Mouse (Mus musculus): ENCODE results near the gene Ms4a10.

The Ms4a10 gene

DNA sequence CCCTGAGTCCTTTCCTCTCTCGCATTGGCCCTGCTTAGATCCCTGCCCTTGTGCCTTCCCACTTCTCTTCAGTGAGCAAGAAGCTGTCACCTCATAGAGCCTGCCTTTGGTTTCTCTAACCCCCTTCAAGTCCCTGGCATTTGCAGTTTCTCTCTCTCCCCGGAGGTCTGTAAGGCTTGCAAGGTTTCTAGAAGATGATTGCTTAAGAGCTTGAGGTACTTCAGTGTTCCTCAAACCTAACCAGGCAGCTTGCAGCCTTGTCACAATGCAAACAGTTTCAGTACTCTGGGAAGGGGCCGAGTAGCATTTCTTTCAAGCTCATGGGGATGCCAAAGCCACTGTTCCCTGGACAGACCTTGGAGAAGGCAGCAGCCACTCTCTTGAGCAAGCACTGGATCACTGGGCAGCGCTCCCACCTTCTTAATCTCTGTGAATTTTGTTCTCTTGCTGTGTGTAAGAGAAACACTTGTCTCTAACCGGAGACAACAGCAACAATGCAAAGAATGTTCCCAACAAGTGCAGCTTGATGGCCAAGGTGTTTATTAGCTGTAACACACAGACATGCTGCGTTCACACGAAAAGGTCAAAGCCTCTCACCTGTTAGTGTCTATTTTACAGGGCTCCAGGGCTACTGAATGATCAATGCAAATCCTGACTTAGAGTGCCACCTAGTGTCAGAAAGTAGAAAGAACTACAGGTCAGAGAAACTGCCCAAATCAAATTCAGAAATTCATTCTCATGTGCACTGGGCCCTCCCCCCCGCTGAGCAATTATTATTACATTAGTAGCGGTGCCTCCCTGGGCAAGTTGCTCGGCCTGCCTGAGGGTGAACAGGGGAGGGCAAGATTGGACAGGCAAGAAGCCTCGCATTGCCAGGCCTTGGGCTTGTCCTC, 15.1 kb downstream of the Ms4a10 start:
- peak; percentile 87 for DNase-seq (ENCODE audit: low spot score)

GRCm38 (mm10) chr19:10952021-10952939, 22.2 kb downstream of the Ms4a10 start:
- DNase-seq (ENCODE audit: low spot score): no peak

- no peak for DNase-seq (ENCODE audit: low spot score)
Measured at GRCm38 (mm10) chr19:10949558-10949957, 24.9 kb downstream of the Ms4a10 start.

DNA sequence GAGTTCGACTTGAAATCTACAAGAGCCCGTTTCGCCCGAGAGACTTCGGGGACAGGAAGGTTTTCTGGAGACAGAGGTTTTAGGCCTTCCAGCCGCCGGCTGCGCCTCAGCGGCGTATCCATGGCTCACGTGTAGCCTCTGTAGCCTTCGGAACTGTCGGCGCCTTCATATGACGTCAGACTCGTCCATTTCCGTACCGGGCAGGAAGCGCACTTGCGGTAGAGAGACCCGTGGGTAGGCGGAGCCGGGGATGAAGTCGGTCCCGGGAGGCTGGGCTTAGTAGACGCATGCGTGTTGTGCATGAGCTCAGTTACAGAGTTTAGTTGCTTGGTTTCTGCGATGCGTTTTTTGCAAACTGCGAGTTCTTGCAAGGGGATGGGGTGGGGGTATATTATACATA, 25.4 kb downstream of the Ms4a10 start, which contains the start of gene Ccdc86:
Ccdc86 (minus strand) TSS at position 155 of the 400 bp plus-strand sequence.
- DNase-seq (ENCODE audit: low spot score): peak; percentile 99

DNA sequence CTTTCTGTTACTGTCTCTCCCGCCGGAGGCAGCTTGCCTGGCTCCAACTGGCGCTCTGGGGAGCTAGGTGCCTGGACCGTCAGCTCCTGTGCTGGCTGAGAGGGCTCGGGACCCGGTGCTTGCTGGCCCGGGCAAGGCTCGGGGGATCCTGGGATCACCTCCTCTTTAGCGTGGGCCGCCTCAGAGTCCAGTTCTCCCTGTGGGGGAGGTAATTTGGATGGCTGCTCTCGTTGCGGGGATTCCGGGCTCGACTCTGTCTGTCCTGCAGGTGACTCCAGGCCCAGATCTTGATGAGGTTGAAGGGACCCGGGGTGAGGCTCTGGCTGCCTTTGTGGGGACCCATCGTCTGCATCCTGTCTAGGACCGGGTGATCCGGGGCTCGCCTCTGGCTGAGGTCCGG, 26.1 kb downstream of the Ms4a10 start:
- DNase-seq (ENCODE audit: low spot score): no peak

DNA sequence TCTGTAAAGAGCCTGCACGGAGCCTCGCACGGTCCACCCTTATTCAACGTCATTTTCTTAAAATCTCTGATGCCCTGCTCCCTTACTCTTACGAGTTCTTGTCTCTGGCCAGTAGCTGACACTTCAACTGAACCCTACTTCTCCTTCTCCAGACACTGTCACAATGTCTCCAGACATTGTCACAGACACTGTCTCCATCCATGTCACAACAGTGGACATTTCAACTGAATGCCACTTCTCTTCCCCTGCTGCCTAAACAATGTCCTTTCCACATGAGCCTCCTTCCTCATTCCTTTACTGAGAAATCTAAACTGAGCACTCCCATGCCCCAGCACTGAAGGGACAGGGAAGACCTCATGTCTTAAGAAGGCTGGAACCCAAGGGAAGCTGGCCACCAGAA, 27.3 kb downstream of the Ms4a10 start:
- no peak for DNase-seq (ENCODE audit: low spot score)

GRCm38 (mm10) chr19:10946506-10946905, 28.0 kb downstream of the Ms4a10 start:
- DNase-seq (ENCODE audit: low spot score): no peak

DNA sequence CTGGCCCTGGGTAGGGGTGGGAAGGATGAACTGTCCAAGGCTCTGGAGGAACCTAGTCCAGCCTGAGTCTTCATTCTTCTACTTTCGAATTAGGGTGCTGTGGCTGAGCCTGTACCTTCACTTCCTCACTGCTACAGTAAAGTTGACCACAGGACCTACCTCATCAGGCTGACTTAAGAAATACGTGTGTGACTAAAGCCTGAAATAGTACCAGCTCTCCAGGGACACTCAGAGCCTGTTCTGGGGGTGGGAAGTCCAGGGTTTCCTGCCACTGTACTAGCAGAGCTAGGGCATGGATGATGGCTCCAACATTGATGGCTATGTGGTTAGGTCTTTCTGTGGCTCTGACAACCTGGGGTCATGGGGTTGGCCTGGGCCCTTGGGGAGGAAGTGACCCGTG, 30.5 kb downstream of the Ms4a10 start:
- DNase-seq (ENCODE audit: low spot score): no peak

DNA sequence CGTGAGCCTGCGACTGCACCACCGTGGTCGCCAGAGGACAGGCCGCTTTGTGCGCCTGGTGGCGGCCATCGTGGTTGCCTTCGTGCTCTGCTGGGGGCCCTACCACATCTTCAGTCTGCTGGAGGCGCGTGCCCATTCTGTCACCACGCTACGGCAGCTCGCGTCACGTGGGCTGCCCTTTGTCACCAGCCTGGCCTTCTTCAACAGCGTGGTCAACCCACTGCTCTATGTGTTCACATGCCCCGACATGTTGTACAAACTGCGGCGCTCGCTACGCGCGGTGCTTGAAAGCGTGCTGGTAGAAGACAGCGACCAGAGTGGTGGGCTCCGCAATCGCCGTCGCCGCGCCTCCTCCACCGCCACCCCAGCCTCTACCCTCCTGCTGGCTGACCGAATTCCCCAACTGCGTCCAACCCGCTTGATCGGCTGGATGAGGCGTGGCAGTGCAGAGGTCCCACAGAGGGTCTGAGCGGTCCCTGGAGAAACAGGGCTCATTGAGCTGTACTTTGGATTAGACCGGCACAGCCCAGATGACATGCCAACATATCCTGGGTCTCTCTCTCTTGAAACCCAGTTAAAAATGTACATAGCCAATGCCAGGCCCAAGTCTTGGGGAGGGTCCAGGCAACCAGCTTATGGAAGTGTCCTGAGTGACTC, 33.5 kb downstream of the Ms4a10 start:
- DNase-seq (ENCODE audit: low spot score): no peak

- DNase-seq (ENCODE audit: low spot score): no peak
Measured at GRCm38 (mm10) chr19:10940097-10940800, 34.2 kb downstream of the Ms4a10 start.

DNA sequence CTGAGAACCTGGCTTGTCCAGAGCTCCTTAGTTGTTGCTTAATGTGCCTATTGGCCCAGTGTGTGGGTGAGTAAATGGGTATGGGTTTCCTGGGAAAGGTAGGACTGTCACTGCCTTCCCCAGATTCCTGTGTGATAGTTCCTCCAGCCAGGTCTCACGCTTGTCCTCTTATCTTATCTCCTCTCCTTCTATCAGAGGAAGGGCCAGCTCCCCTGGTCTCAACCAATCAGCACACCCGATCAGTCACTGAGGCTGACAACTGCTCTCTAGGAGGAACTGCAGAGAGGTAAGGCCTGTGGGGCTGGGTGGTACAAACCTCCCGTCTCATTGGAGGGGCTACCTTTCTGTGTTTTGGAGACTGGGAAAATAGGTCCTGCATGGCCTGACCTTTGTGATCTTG, 35.7 kb downstream of the Ms4a10 start:
- DNase-seq (ENCODE audit: low spot score): no peak

DNA sequence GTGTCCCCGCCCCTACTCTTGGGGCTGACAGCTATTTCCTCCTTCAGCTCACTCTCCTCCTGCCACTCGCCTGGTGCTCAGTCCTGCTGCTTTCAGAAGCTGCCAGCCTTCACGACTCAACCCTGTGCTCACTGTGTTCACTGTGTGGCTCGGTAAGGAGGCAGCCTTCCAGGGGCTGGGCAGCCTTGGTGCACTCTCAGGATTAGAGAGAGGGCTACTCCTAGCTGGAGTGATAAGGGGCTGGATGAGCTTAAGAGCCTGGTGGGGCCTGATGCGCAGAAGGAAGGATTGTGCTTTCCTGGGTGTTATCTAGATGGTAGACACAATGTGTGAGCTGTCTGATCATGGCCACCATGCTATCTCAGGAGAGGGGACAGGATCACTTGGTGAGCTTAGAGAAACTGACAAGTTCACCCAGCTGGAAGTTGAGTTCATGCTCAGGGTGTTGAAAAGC, 37.3 kb downstream of the Ms4a10 start, which contains the start of gene Ptgdr2:
Ptgdr2 (plus strand) TSS at position 51 of the 454 bp plus-strand sequence.
- no peak for DNase-seq (ENCODE audit: low spot score)

GRCm38 (mm10) chr19:10936077-10936476, 38.4 kb downstream of the Ms4a10 start:
- no peak for DNase-seq (ENCODE audit: low spot score)

DNA sequence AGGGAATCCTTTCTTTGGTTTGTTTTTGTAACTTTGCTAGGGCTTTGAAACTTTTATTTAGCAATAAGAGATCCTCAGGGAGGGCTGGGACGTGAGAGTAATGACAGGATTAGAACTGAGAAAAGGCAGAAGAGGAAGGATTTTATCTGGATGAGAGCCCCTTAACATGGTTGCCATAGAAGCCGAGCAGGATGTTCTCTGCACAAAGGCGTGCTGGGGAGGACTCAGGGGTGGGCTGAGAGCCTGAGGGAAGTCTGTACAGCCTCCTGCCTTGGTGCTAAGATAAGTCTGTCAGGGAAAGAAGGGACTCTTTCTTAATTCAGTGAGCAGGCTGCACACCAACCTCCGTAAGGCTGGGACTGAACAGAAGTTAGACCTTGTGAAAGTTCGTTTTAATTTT, 39.4 kb downstream of the Ms4a10 start:
- no peak for DNase-seq (ENCODE audit: low spot score)

GRCm38 (mm10) chr19:10930641-10931040, 43.8 kb downstream of the Ms4a10 start:
- DNase-seq (ENCODE audit: low spot score): no peak

DNA sequence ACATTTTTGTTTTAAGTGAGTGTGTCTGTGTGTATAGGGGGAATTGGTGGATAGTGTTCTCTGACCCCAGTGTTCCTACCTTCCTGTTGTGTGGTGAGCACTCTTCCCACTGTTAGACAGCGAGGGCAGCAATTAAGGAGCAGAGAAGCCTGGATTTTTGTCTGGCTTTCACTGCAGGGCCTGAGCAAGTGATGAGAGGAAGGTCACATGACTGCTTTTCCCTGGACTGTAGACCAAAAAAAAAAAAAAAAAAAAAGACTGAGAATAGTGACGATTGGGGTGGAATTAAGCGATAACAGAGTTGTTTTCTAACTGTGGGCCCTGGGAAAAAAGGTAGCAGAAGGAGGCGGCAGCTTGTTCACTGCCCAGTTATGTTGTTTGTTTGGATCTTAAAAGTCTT, 47.8 kb downstream of the Ms4a10 start:
- no peak for DNase-seq (ENCODE audit: low spot score)

DNA sequence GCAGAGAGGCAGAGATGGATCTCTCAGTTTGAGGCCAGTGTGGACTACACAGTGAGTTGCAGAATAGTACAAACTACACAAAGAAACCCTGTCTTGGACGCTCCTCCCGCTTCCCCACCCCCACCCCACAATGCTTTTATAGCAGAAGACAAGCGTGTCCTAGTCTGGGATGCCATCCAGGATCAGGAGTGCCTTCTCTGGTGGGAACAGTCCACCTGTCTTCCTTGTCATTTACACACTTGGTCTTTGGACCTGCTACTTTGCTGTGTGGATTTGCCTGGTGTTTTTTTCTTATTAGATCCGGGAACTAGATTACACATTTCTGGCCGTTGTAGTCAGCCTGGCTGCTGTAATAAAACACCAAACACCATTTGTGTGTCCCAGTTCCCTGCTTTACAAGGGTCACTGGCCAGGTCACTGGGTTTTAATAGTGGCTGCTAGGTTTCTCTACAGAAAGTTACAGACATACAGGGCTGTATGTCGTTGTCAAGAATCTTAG, 48.3 kb downstream of the Ms4a10 start:
- DNase-seq (ENCODE audit: low spot score): no peak

DNA sequence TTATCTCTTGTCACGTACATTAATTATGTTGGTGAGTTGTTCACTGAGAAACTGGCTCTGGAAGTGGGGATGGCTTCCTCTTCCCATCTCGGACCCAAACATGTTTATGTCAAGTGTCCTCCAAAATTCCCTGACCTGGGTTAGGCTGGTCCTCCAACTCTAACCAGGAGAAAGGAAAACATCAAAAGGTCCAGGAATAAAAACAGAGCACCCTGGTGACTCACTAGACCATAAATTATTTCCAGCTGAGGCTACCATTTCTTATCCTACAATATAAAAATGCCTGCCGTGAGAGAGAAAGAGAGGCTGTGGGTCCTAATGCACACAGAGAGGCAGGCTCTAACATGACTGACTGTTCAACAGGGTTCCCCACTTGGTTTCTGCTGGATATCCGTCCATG, 50.2 kb downstream of the Ms4a10 start:
- no peak for DNase-seq (ENCODE audit: low spot score)

- no peak for DNase-seq (ENCODE audit: low spot score)
Measured at GRCm38 (mm10) chr19:10921058-10921457, 53.4 kb downstream of the Ms4a10 start.

DNA sequence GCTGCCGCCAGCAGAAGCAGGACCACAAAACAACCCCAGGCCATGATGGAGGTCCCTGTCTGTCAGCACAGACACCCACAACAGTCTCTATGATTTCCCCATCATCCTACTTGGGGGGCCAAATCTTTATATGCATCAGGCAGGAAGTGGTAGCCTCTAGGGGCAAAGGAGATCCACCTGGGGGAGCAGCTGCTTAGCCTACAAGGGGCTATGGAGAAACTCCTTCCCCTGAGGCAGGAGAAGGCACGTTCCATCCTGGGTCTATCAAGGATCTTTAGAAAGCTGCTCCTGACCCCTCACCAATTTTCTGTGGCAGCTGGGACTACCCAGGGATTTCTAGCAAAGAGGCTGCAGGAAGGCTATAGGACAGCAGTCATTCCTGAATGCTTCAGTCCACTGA, 53.9 kb downstream of the Ms4a10 start, which contains the start of gene Zp1:
Zp1 (minus strand) TSS at position 101 of the 400 bp plus-strand sequence.
- no peak for DNase-seq (ENCODE audit: low spot score)

DNA sequence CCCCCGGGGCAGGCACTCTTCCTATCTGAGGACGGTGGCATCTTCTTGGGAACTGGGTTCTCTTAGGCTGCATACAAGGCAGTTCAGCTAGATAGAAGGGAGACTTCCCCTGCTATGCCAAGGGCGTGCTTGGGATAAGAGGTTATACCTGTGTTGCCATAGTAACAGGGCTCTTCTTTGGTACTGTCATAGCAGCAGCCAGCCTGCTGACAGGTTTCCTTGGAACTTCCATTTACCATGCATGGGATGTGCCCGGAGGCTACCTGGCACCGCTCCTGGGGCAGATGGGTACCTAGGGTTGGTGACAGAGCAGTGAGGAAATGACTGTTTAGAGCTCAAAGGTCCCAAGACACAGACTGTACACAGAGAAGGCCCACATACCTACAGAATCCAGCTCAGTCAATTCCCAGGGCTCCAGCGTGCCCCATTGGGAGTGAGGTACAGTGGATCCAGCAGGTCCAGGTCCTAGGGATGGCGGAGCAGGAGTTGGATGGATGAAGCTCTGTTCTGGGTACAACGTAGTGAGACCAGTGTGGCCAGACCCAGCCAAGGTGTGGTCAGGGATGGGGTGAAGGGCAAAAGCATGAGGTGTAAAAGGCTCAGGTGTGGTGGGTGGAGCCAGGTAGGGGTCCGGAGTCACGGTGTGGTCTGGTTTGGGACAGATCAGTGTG, 56.0 kb downstream of the Ms4a10 start:
- no peak for DNase-seq (ENCODE audit: low spot score)
